In genomic region chr7:137060488-137060887, GRCm38 (mm10) we compare ENCODE assay signal across 12 mouse cellular contexts.
A peak's percentile ranks its signal among the peaks of the same experiment; 100 is the strongest.
DNase-seq lines count a peak whose midpoint lies in the region; ATAC-seq and TF ChIP-seq lines count a peak whose summit lies in the region.
"Had no signal": no experiment of that assay in that cellular context is flagged by ENCODE, and none has a peak within 500 bp of the region (broad histone marks: within the 10 kb centered on the region; RNA-seq: fewer than 3 reads in every experiment).

No protein-coding gene starts in this region.

- TF ChIP-seq CTCF in kidney, postnatal 0 days (IDR thresholded peaks at IDR 0.05; ENCODE audit: low read depth), result peak; percentile 52
- no peak for TF ChIP-seq CTCF in thymus, adult 2 months (IDR thresholded peaks at IDR 0.05; ENCODE audit: borderline replicate concordance, control insufficient read depth, extremely low read depth, insufficient read depth, low read length, poor library complexity)
- TF ChIP-seq CTCF in stomach, postnatal 0 days (IDR thresholded peaks at IDR 0.05; ENCODE audit: low read depth), result peak; percentile 59

- no peak overlapping the region for H3K4me2 ChIP-seq in kidney, postnatal 0 days (ENCODE audit: low read length)
- no peak overlapping the region for H3K4me2 ChIP-seq in stomach, postnatal 0 days (replicated peaks; ENCODE audit: low read depth)
- H3K4me2 ChIP-seq: embryonic facial prominence, embryonic 13.5 days; heart, embryonic 15.5 days; limb, embryonic 15.5 days; midbrain, embryonic 13.5 days had no signal

- no peaks in the 10 kb centered on the region for H3K4me1 ChIP-seq in kidney, postnatal 0 days (replicated peaks; ENCODE audit: insufficient read depth, low read length)
- H3K4me1 ChIP-seq in thymus, adult 2 months (replicated peaks; ENCODE audit: control insufficient read depth, insufficient read depth, low read length), result no peaks in the 10 kb centered on the region
- no peaks in the 10 kb centered on the region for H3K4me1 ChIP-seq in stomach, postnatal 0 days (replicated peaks; ENCODE audit: control insufficient read depth, insufficient read depth)

- no peaks in the 10 kb centered on the region for H3K27me3 ChIP-seq in kidney, postnatal 0 days (ENCODE audit: insufficient read depth, low read length)
- no peaks in the 10 kb centered on the region for H3K27me3 ChIP-seq in thymus, adult 2 months (ENCODE audit: control insufficient read depth, insufficient read depth, low read length)
- no peaks in the 10 kb centered on the region for H3K27me3 ChIP-seq in stomach, postnatal 0 days (ENCODE audit: control insufficient read depth, insufficient read depth, low read length)
- H3K27me3 ChIP-seq: heart, embryonic 15.5 days; limb, embryonic 15.5 days; midbrain, embryonic 13.5 days had no signal

- no peak for ATAC-seq in kidney, postnatal 0 days (replicated peaks; ENCODE audit: low FRiP score, low read depth)
- no peak for ATAC-seq in stomach, postnatal 0 days (ENCODE audit: low FRiP score, low TSS enrichment)
- ATAC-seq: midbrain, embryonic 13.5 days had no signal

- TF ChIP-seq POLR2A in thymus, adult 2 months (IDR thresholded peaks at IDR 0.05; ENCODE audit: control insufficient read depth, extremely low read depth, insufficient read depth, low read length, poor library complexity), result no peak

- H3K27ac ChIP-seq in kidney, postnatal 0 days, result no peak overlapping the region
- no peak overlapping the region for H3K27ac ChIP-seq in thymus, adult 2 months (ENCODE audit: control insufficient read depth, insufficient read depth, low read length)
- H3K27ac ChIP-seq in stomach, postnatal 0 days (replicated peaks), result no peak overlapping the region
- H3K27ac ChIP-seq: embryonic facial prominence, embryonic 13.5 days; heart, embryonic 15.5 days; limb, embryonic 15.5 days; midbrain, embryonic 13.5 days had no signal

- no peak overlapping the region for H3K4me3 ChIP-seq in kidney, postnatal 0 days (replicated peaks; ENCODE audit: low read depth, low read length)
- no peak overlapping the region for H3K4me3 ChIP-seq in thymus, adult 2 months (ENCODE audit: control insufficient read depth, insufficient read depth, low read length)
- no peak overlapping the region for H3K4me3 ChIP-seq in stomach, postnatal 0 days (ENCODE audit: low read depth, low read length)
- H3K4me3 ChIP-seq: embryonic facial prominence, embryonic 13.5 days; heart, embryonic 15.5 days; limb, embryonic 15.5 days; midbrain, embryonic 13.5 days had no signal

- TF ChIP-seq EP300 in stomach, postnatal 0 days (optimal IDR thresholded peaks at IDR 0.05), result no peak

- H3K9me3 ChIP-seq in kidney, postnatal 0 days (replicated peaks; ENCODE audit: low read length), result no peaks in the 10 kb centered on the region
- no peaks in the 10 kb centered on the region for H3K9me3 ChIP-seq in stomach, postnatal 0 days (ENCODE audit: control insufficient read depth, low read length)
- H3K9me3 ChIP-seq: embryonic facial prominence, embryonic 13.5 days; heart, embryonic 15.5 days; limb, embryonic 15.5 days; midbrain, embryonic 13.5 days had no signal

- H3K9ac ChIP-seq in kidney, postnatal 0 days (ENCODE audit: low read depth, low read length), result no peak overlapping the region
- no peak overlapping the region for H3K9ac ChIP-seq in stomach, postnatal 0 days (ENCODE audit: low read length)
- H3K9ac ChIP-seq: embryonic facial prominence, embryonic 13.5 days; heart, embryonic 15.5 days; limb, embryonic 15.5 days; midbrain, embryonic 13.5 days had no signal

- 47% methylated on average over 3 of the region's 3 CpGs for WGBS in kidney, postnatal 0 days
- WGBS in thymus, adult 2 months, result 60% methylated on average over 3 of the region's 3 CpGs
- 41% methylated on average over 3 of the region's 3 CpGs for WGBS in stomach, postnatal 0 days

- peak; percentile 38 for DNase-seq in adrenal gland, postnatal 25 days
- DNase-seq in adrenal gland, adult 2 months, result no peak
- no peak for DNase-seq in kidney, postnatal 0 days (ENCODE audit: low spot score)
- DNase-seq in kidney, postnatal 14 days, result no peak
- peak; percentile 13 for DNase-seq in thymus, postnatal 14 days
- DNase-seq in thymus, adult 2 months, result no peak
- DNase-seq in stomach, postnatal 0 days (ENCODE audit: low spot score), result no peak
- DNase-seq in MN1 (ENCODE audit: low spot score), result no peak

- H3K36me3 ChIP-seq in kidney, postnatal 0 days (ENCODE audit: insufficient read depth, low read length), result no peaks in the 10 kb centered on the region
- H3K36me3 ChIP-seq in thymus, adult 2 months (ENCODE audit: control insufficient read depth, insufficient read depth, low read length), result no peaks in the 10 kb centered on the region
- H3K36me3 ChIP-seq in stomach, postnatal 0 days (ENCODE audit: control insufficient read depth, insufficient read depth, low read length), result no peaks in the 10 kb centered on the region
- H3K36me3 ChIP-seq: embryonic facial prominence, embryonic 13.5 days; heart, embryonic 15.5 days; limb, embryonic 15.5 days; midbrain, embryonic 13.5 days had no signal

Comparison
In these comparisons a context has a peak if more than half of its experiments do, and no peak if none do; other contexts are left out.
1. DNase-seq: peak in adrenal gland, postnatal 25 days (single experiment) and thymus, postnatal 14 days (single experiment); none in adrenal gland, adult 2 months (single experiment), kidney, postnatal 0 days (single experiment), kidney, postnatal 14 days (single experiment), thymus, adult 2 months (single experiment), stomach, postnatal 0 days (single experiment) and MN1 (single experiment).